Mouse (Mus musculus): ENCODE data around the gene Cdc16.
"Not testable (repeated sequence)": the region's sequence is repeated elsewhere in the genome, so short reads cannot be mapped to it uniquely, and the experiment has no call there.

Gene Cdc16

DNA sequence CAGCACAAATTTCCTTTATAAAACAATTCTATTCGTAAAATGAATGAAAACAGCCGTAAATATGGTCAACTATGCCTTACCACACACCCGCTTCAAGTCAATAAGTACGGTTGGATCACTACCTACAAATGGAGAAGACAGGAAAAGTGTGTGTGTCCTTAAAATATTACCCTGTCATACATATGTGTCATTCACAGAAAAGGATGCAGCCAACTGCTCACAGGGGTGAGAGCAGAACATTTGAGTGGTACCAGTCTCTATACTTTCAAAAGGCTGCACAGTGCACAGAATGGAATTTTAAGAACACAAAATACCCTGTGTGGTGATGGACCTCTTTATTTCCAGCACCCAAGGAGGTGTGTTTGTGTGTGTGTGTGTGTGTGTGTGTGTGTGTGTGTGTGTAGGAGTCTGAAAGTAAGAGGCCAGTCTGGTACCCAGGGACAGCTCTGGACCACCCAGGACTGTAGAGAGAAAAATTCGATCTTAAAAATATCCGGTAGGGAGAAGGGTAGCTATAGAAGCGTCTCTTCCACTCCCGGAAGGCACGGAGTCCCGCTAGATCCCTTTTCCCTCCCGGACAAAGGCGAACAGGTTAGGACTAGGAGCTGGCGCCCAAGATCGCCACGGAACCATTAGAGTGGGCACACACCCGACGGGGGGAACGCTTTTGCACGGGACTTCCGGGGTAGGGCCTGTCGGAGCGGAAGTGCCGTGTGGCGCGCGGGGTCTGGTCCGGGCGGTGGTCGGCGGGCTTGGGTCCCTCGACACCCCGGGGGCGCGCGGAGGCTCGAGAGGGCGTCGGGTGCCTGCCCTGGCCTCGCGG is at the start of gene Cdc16:
Gene Cdc16 (plus strand): TSS at position 695 of the 823 bp plus-strand sequence.
- peak; percentile 85 for DNase-seq (ENCODE audit: low read depth, low spot score)
- Histone ChIP-seq H3K27me3 (ENCODE audit: control insufficient read depth, insufficient read depth, low read length, poor library complexity, severe bottlenecking) (no peaks in the 10 kb centered on the region), H3K36me3 (ENCODE audit: control insufficient read depth, insufficient read depth, low read length, poor library complexity, severe bottlenecking) (peaks cover 7% of the 10 kb centered on the region; the same call in 1 of the 2 replicates)

DNA sequence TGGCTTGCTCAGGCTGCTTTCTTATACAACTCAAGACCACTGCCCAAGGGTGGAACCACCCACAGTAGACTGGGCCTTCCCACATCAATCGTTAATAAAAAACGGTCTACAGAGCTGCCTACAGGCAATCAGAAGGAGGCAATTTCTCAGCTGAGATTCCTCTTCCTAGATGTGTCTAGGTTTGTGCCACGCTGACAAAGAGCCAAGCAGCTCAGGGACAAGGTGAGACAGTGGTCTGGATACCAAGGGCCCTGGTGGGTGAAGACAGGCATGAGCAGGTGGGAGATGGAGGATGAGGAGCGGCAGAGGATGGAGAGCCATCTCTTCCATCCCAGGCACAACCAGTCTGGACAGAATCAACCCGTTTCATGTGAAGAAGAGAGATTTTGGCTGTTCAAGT is 49.0 kb upstream of the Cdc16 start:
- Histone ChIP-seq H3K27me3 (ENCODE audit: control insufficient read depth, insufficient read depth, low read length, poor library complexity, severe bottlenecking) (no peaks in the 10 kb centered on the region), H3K36me3 (ENCODE audit: control insufficient read depth, insufficient read depth, low read length, poor library complexity, severe bottlenecking) (no peaks in the 10 kb centered on the region)
- DNase-seq (ENCODE audit: low read depth, low spot score) = no peak

DNA sequence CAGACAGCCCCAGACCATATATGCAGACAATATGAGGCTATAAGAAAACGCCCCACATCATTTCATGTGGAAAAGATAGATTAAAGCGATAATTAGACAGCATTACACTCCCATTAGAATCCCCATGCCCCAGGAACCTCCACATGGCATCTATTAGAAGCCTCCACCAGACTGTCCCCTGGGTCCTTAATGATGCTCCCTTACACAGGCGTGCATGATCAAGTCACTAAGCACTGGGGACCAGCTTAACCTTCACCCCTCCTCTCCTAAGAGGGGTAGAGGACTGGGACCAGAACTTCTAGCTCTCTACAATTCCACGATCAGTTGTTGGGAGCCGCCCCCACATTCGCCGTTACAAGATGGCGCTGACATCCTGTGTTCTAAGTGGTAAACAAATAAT is 38.5 kb upstream of the Cdc16 start:
- Histone ChIP-seq H3K27me3 (ENCODE audit: control insufficient read depth, insufficient read depth, low read length, poor library complexity, severe bottlenecking) (no peaks in the 10 kb centered on the region), H3K36me3 (ENCODE audit: control insufficient read depth, insufficient read depth, low read length, poor library complexity, severe bottlenecking) (no peaks in the 10 kb centered on the region)
- no peak for DNase-seq (ENCODE audit: low read depth, low spot score)

DNA sequence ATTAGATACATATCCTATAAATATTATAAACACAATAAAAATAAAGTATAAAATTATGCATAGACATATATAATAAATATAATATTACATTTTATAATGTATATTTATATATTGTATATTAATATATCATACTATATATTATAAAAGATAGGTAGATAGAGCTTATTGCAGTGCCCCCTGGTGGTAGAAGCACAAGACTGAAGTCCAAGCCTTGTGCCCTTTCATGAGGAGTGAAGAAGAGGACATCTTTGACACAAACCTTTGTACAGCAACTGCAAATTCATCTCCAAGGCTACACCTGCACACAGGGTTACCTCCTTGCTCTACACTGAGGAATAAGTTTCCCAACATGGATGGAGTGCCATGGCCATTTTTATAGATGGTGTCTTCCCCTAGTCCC is 31.8 kb upstream of the Cdc16 start:
- Histone ChIP-seq H3K36me3 (ENCODE audit: control insufficient read depth, insufficient read depth, low read length, poor library complexity, severe bottlenecking) (no peaks in the 10 kb centered on the region), H3K27me3 (ENCODE audit: control insufficient read depth, insufficient read depth, low read length, poor library complexity, severe bottlenecking) (no peaks in the 10 kb centered on the region)
- DNase-seq (ENCODE audit: low read depth, low spot score) = peak; percentile 81

DNA sequence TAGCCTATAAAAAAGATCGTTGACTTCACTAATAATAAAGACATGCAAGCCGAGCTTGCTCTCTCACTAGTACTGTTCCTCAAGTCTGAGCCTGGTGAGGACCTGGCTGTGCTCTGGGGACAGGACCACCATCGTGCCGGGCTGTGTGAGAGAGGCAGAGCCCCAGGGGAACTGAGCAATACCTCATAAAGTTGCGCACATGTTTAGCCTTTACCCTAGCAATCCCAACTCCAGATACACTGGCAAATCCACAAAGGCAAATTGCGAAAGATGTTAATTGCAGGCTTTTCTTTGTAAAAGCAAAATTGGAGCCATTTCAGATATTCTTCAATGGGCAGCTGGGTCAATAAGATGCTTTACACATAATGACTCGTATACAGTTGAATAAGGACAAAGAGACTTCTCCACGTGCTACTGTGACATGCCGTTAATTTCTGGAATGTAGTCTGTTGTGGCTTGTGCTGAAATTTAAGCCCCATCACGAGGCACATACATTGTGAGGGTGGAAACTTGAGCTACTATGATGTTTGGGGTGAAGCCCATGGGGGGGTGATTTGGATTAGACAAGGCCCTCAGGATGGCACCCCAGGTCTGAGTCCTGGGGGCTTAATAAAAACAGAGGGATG is 29.9 kb upstream of the Cdc16 start:
- no peak for DNase-seq (ENCODE audit: low read depth, low spot score)
- H3K27me3 ChIP-seq (ENCODE audit: control insufficient read depth, insufficient read depth, low read length, poor library complexity, severe bottlenecking) = no peaks in the 10 kb centered on the region
- no peaks in the 10 kb centered on the region for H3K36me3 ChIP-seq (ENCODE audit: control insufficient read depth, insufficient read depth, low read length, poor library complexity, severe bottlenecking)

DNA sequence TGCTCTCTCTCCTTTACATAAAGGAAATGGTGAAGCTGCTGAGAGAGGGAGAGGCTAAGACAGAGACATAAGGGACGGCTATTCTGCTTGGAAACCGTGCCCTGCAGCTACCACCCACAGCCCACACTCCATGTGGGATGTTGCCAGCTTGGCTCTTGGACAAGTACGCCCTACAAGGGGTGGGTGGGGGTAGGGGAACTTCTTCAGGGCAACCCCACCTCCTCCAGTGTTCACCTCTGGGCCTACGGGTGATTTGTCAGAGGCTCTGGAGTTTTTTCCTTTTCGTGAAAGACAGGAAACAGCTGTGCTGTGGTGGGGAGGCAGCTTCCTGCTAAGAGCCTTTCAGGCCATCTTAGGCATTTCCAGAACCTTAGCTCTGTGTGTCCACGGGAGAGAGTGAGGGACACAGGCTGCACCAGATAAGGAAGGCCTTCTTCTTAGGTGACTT is 17.1 kb upstream of the Cdc16 start:
- no peaks in the 10 kb centered on the region for H3K27me3 ChIP-seq (ENCODE audit: control insufficient read depth, insufficient read depth, low read length, poor library complexity, severe bottlenecking)
- H3K36me3 ChIP-seq (ENCODE audit: control insufficient read depth, insufficient read depth, low read length, poor library complexity, severe bottlenecking) = no peaks in the 10 kb centered on the region
- DNase-seq (ENCODE audit: low read depth, low spot score) = no peak

DNA sequence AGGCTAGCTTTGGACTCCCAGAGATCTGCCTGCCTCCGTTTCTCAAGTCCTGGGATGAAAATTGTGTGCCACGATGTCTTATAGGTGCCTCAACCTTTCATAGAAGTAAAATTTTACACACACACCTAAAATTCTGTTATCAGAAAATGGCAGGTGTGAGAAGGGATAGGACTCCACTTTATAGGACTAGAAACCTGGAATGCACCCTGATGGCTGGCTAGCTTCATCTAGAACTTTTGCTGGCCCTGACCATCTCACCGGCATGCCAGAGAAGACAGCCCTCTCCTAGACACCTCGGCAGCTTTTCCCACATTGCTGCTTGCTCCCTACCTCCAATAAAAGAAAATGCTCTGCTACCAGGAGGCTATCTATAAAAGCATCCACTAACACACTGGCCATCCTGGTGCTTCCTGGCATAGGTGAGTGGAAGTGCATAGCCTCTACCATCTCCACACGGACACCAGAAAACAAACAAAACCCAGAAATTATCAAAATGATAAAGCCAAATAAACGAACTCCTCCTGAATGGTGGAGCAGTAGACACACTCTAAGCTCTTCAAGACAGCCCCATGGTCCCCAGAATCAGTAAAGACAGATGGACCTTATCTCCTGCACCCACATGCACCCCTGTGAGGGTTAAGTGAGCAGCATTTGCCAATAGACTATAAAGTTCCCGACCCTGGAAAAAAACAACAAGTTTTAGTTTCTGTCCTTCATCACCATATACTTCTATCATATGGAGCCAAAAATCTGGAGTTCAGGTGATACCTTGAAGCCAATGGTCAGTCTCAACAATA is 16.5 kb upstream of the Cdc16 start:
- Histone ChIP-seq H3K36me3 (ENCODE audit: control insufficient read depth, insufficient read depth, low read length, poor library complexity, severe bottlenecking) (no peaks in the 10 kb centered on the region), H3K27me3 (ENCODE audit: control insufficient read depth, insufficient read depth, low read length, poor library complexity, severe bottlenecking) (no peaks in the 10 kb centered on the region)
- DNase-seq (ENCODE audit: low read depth, low spot score) = no peak

DNA sequence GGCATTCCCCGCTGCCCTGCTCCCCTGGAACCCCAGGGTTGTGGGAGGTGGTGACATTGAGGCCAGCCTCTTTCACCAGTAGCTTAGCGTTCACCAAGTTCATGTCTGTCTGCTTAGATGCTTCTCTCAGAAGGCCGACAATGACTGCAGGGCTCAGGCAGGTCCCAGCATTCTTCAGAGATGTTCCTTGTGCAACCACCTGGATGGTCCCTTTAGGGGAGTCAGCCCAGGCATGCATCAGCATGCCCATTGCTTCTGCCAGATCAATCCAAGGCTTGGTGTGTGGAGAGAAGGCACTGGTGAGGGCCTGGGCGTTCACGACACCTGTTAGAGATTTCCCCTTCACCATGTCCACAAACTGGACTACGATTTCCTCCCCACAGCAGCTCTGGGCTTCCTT is 11.3 kb upstream of the Cdc16 start:
- not testable (repeated sequence) for H3K27me3 ChIP-seq (ENCODE audit: control insufficient read depth, insufficient read depth, low read length, poor library complexity, severe bottlenecking); H3K36me3 ChIP-seq (ENCODE audit: control insufficient read depth, insufficient read depth, low read length, poor library complexity, severe bottlenecking); DNase-seq (ENCODE audit: low read depth, low spot score)

DNA sequence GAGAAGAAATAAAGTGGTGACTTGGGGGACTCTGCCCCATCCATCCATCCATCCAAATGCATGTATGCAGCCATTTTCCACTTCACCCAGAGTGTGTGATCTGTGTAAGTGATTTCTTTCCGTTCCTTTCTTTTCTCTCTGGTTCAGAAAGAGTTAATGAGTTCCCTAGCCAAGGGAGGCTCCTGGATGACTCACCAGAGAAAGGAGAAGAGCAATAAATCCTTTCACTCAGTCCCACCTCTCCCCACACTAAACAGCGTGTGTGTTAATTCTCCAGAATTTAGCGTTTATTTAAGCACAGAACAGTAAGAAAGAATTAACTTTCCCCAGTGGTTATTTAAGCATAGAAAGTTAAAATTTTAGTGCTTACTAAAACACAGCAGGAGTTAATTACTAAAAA is 9.8 kb upstream of the Cdc16 start:
- Histone ChIP-seq H3K36me3 (ENCODE audit: control insufficient read depth, insufficient read depth, low read length, poor library complexity, severe bottlenecking) (no peaks in the 10 kb centered on the region), H3K27me3 (ENCODE audit: control insufficient read depth, insufficient read depth, low read length, poor library complexity, severe bottlenecking) (no peaks in the 10 kb centered on the region)
- DNase-seq (ENCODE audit: low read depth, low spot score) = no peak

DNA sequence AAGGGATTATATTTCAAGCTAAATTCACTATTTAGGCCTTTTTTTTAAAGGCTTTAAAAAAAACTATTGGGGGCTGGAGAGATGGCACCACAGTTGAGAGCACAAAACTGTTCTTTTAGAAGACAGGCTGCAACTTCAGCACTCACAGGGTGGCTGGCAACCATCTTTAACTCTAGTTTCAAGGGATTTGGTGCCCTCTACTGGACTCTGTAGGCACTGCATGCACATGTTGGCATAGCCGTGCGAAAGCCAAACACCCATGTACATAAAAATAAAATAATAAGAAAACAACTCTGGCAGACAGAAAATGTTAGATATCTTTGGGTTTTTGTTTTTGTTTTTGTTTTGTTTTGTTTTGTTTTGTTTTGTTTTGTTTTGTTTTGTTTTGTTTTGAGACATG is 3.8 kb upstream of the Cdc16 start:
- peak; percentile 87 for DNase-seq (ENCODE audit: low read depth, low spot score)
- H3K36me3 ChIP-seq (ENCODE audit: control insufficient read depth, insufficient read depth, low read length, poor library complexity, severe bottlenecking) = no peaks in the 10 kb centered on the region
- no peaks in the 10 kb centered on the region for H3K27me3 ChIP-seq (ENCODE audit: control insufficient read depth, insufficient read depth, low read length, poor library complexity, severe bottlenecking)

DNA sequence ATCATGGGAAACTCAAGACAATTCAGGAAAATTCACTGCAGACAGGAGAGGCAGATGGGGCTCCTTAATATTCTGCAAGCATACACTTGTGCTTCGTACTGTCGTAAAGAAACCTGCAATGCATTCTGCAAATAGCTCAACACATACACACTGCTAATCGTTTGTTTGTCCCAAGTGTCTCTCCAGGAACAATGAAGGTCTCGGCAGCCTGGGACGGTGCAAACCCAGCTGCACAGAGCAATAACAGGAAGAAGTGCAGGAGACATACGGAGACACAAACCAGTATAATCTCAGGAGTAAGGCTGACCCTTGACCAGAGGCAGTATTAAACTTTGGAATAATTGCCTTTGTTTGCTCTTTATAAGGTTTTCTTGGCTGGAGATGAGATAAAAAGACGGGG is 996 bp upstream of the Cdc16 start:
- no peaks in the 10 kb centered on the region for H3K27me3 ChIP-seq (ENCODE audit: control insufficient read depth, insufficient read depth, low read length, poor library complexity, severe bottlenecking)
- peaks cover 7% of the 10 kb centered on the region; the same call in 1 of the 2 replicates for H3K36me3 ChIP-seq (ENCODE audit: control insufficient read depth, insufficient read depth, low read length, poor library complexity, severe bottlenecking)
- DNase-seq (ENCODE audit: low read depth, low spot score) = no peak

DNA sequence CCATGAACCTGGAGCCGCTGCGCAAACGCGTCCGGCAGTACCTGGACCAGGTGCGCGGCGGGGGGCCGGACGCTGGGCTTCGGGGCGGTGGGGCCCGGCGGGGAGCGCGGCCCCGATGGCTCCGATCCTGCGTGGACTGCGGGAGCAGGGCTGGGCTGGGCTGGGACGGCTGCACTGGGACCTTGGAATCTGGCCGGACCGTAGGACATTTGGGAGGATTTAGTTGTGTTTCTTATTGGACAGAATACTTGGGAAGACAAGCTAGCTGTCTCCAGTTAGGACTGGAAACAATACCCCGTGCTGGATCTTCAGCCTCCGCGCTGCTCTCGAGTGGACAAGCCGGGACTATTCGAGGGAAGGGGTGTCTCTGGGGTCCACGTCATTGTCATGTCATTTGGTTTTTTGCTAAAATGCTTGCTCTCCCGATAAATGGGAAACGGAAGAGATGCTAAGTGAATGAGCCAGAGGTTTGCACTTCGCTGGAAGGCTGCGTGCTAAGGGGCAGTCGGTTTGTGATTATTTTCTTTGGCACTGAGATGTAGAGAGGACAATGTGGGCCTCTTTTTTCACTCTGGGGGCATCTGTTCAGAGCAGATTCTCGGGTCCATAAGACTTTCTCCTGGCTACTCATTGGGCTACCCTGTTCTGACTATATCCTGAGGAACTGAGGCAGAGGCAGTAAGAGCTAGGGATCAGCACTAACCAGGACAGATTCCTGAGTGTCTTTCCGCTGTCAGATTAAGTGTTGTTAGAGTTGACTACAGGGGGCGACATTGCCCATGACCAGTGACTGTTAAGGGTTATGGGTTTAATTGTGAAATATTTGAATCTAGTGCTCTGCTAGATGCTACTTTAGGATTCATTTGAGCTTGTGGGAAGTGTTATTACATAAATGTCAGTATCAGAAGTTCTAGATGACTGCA is 590 bp downstream of the Cdc16 start:
- Histone ChIP-seq H3K36me3 (ENCODE audit: control insufficient read depth, insufficient read depth, low read length, poor library complexity, severe bottlenecking) (peaks cover 11% of the 10 kb centered on the region; the same call in 1 of the 2 replicates), H3K27me3 (ENCODE audit: control insufficient read depth, insufficient read depth, low read length, poor library complexity, severe bottlenecking) (no peaks in the 10 kb centered on the region)
- DNase-seq (ENCODE audit: low read depth, low spot score) = peak; percentile 74

DNA sequence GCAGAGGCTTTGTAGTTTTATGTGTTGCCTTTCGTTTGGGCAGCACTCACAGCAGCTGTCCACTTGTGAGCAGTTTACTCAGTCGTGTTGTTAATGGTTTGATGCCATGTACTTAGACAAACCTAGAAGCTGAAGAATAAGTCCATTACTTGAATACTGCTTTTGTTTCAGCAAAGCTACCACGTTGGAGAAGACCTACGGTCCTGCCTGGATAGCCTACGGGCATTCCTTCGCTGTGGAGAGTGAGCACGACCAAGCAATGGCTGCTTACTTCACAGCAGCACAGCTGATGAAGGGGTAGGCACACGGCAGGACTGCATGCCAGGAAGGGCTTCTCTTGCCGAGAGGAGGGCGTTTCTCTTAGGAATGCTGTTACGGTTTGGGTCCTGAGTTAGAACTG is 11.7 kb downstream of the Cdc16 start:
- Histone ChIP-seq H3K36me3 (ENCODE audit: control insufficient read depth, insufficient read depth, low read length, poor library complexity, severe bottlenecking) (peaks cover 19% of the 10 kb centered on the region), H3K27me3 (ENCODE audit: control insufficient read depth, insufficient read depth, low read length, poor library complexity, severe bottlenecking) (no peaks in the 10 kb centered on the region)
- no peak for DNase-seq (ENCODE audit: low read depth, low spot score)

DNA sequence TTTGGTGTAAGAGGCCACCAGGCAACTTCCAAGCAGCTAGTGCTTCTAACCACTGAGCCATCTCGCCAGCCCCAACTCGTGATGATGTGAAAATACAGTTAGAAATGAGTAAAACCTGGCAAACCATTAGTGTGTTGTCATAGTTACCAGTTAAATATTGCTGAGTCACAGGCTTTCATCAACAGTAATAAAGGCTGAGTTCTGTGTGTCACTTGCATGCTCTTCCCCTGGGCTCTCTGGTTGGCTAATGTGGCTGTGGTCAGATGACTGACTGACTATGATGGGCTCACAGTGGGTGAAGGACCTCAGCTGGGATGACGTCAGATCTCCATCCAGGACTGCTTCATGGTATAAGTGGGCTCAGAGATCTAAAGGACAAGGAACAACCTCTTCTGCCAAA is 23.1 kb downstream of the Cdc16 start:
- peaks cover 8% of the 10 kb centered on the region; the same call in 1 of the 2 replicates for H3K36me3 ChIP-seq (ENCODE audit: control insufficient read depth, insufficient read depth, low read length, poor library complexity, severe bottlenecking)
- no peak for DNase-seq (ENCODE audit: low read depth, low spot score)
- no peaks in the 10 kb centered on the region for H3K27me3 ChIP-seq (ENCODE audit: control insufficient read depth, insufficient read depth, low read length, poor library complexity, severe bottlenecking)

Data from splenic B cell, adult 2 months (primary cell).